Mouse (Mus musculus) lung, postnatal 0 days (tissue): ENCODE measurements around the gene Hsf2bp.

Source experiments
- CTCF ChIP-seq: IDR thresholded peaks from 2 replicates; pipeline ENCODE4 v1.5.1; 2016; ENCODE audit warnings: antibody characterized with exemption, mild to moderate bottlenecking
- EP300 ChIP-seq: IDR thresholded peaks from 2 replicates; pipeline ENCODE4 v1.6.1; 2016; ENCODE audit warnings: antibody characterized with exemption, mild to moderate bottlenecking, control low read depth

DNA sequence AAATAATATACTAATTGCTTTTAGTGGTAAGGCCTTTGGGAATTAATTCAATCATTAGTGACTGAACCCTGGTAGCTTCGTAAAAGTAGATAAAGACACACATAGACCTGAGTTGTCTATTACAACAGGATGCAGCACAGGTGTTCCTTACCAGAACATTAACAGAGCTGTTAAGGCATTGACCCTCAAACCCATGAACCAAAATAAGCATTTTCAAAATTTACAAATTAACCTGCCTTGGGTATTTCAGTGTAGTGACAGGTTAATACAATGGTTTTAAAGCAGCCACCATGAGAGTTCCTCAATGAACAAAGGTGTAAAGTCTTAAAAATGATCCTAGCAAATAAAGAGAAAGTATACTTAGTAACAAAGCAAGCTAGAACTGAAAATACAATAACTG, 69.6 kb downstream of the Hsf2bp start:
- TF ChIP-seq CTCF (no peak), EP300 (no peak)
